Mouse (Mus musculus) cerebellum, adult 9-11 months (tissue): ENCODE results near the gene Gramd4.
"Not testable (repeated sequence)": the region's sequence is repeated elsewhere in the genome, so short reads cannot be mapped to it uniquely, and the experiment has no call there.

Experiments
- DNase-seq: peaks from one replicate; pipeline ENCODE4 v3.0.0; 2022

The Gramd4 gene

DNA sequence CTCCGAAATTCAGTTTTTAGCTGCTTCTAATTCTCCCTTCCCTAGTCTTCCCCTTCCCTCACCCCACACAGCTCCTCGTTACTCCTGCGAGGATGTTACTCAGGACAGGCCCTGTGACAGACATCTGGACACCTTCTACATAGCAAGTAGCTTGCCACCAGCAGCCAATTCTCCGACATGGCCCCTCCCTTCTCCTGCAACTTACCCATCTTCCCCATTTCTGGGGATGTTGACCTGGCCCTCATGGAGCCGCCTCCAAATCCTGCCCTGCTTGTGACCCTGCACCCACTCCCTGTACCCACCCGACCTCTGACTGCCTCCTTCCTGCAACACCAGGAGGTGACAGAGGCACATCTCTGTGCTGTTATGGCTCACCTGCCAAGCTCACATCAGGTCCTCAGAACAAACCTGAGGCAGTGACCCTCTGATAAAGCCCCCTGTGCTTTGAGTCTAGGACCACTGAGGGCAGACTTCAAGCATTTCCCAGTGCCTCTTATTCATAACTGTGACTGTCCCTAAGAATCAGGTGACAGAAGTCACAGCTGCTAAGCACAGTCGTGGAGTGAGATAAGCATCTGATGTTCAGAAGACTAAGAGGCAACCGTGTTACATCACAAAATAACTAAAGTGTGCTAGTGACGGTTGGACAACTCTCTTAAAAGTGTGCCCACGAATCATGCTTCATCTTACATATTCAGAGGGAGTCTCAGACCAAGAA, 110.5 kb downstream of the Gramd4 start:
- DNase-seq = no peak

DNA sequence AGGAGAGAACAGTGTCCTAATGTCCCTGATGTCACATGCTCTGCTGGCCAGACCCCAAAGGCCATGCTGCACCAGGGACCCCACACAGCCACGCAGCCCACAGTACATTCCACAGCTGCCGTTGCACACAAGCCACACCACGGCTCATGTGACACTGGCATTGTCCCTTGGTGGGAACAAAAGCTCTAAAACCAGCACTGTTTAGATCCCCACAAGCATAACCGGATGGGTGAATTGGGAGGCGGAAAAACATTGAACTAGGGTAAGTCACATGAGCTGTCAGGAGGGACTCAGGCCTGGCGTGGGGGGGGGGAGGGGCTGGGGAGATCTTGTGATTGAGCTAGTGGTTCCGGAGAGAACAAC, 111.0 kb downstream of the Gramd4 start:
- peak; percentile 57 for DNase-seq

DNA sequence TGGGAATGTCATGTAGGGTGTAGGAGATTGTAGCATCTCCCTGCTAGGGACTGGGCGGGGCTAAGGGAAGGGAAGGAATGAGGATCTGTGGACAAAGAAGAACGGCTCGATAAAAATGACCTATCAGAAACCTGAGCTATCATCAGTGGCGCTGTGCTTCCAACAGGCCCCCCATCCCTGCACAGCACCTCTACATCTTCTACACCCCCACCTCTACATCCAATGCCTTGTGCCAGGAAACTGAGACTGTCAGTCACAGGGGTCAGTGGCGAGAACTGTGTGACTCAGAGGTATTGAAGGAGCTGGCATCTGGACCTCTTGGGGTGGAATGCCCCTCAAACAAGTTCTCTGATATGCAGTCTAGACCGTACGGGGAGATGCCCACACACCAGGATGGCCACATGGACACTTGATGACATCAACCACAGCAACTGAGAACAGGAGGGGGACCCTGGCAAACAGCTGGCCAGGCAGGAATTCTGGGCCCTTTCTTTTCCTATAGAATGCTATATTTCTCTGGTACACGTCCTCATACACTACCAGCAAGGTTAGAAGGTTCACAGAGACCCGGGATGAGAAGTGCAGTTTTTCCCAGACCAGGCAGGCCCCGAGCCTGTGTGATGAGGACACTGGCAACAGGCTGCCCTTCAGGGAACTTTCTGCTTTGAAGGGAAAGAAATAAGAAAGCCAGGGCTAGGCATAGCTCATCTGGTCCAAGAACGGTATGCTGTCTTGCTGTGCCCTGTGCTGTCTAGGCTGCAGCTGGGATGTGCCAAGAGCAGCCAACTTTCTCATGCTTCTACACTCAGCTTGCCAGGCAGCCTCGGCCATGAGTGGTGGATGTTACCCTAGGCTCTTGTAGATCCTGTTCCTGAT, 111.7 kb downstream of the Gramd4 start:
- no peak for DNase-seq

DNA sequence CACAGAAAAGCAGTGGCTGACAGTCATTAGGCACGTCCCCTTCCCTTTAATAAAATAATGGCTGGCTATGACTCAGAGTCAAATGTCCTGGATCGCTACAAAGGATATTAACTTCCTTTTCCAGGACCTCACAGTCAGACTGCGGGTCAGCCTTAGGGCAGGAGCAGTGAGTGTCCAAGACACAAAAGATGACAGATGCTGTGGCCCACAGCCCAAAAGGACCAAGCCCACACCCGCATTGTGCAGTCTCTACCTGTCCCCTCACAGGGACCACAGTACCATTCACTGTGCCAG, 112.3 kb downstream of the Gramd4 start:
- peak; percentile 28 for DNase-seq

DNA sequence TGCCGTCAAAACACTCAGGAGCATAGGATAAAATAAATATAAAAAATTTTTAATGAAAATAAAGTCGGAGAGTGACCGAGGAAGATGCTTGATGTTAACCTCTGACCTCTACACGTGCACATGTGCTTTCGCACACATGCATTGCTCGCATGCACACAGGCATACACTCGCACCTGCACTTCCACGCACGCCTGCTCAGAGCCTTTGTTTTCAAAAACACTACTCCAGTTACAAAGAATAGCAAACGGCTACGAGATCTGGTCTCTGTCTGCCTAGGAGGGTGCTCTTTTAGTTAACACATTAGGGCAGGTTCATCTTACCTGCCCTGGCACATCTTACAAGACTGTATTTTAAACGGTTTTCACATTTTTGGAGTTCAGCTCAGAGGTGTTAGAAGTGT, 113.8 kb downstream of the Gramd4 start:
- no peak for DNase-seq

DNA sequence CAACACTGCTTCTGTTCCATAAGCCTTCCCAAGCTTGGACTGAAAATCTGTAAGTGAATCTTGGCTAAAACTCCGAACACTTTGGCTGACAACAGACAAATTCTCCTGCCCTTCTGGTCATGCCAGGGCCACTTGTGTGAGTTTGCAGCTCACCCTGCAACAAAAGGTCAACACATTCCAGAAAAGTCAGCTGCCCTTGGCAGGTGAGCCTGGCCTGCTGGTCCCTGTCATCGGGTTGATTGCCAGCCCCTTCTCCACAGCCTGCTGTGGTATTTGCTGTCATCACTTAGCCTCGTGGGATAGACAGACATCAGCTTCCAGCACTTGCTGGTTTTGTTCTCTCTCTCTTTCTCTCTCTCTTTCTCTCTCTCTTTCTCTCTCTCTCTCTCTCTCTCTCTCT, 114.6 kb downstream of the Gramd4 start:
- DNase-seq = peak; percentile 36

DNA sequence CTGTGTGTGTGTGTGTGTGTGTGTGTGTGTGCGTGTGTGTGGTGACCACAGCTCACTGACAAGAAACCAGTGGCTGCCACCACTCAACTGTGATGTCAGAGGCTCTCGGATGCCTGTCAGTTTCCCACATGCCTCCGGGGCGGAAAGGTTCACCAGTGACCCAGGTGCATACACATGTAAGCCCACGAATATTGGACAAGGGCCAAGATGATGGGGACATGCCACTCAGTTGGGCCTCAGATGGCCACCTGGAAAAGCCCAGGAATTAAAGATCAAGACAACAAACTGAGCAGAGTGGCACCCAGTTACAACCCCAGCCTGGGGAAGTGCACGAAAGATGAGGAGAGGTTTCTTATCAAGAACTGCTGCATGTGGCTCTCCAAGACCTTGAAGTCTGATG, 115.0 kb downstream of the Gramd4 start:
- DNase-seq = no peak

DNA sequence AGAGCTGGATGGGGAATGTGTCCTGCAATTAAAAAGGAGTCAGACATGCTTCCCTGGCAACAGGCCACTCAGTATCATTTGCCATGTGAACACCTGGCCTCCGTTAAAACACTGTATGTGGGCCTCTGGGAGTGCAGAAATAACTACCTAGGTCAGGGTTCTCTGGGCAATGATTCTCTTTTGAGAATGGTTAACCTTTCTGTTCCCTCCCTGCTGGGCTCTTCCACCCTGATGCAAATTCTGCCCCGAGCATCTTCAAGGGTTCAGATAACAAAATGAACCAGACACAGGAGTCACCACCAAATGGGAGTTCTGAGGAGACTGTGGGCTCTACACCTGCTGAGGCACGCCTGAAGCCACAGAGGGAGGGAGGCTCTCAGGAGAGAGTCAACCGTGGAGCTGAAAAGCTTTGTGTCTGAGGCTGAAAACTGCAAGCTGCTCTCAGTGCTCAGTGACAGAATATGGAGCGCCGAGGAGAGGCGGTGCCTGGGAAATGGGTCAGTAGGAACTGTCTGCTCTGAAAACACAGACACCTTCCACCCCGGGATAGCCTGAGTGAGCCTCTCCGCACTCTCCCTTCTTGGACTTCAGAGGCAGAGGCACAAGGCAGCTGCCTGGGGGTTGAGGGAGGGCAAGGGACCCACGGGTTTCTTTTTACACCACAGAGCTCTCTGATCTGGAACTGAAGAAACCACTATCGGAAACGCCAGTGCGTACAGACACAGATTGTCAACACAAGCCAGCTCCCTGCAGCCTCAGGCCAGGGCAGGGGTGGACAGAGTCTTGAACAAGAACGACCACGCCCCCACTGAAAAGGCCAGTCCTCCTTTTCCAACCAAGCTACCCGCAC, 115.9 kb downstream of the Gramd4 start:
- DNase-seq = peak; percentile 21

DNA sequence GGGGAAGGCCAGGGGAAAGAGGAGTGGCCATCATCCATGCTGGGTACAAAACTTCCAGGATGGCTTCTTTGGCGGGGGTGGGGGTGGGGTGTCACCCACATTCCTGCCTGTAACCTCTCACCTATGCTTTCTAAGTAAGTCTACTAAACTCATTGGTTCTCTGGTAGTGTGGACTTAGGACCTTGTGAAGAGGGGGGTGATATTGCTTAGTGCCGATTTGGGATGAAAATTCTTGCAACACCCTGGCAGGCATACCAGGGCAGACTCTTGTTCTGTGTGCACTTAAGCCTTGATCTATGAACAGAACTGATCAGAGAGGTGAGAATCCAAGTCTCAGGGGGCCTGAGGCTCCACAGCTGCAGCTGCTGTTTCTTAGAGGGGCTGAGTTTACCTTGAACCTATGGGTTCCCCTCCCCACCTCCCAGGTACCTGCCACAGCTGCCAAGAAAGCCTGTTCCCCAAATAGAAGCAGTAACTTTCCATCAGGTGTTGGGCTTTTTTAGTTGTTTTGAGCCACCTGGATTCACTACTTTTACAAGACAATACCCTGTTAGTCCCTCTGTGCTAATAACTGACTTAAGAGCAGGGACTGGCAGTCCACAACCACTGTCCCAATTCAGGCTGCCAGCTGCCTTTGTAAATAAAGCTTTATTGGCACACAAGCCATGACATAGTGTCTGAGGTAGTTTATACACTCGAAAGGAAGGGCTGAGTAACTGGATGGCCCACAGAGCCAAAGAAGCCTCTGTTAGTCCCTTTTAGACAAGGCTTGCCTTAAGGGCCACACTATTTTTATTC, 118.0 kb downstream of the Gramd4 start:
- peak; percentile 22 for DNase-seq

DNA sequence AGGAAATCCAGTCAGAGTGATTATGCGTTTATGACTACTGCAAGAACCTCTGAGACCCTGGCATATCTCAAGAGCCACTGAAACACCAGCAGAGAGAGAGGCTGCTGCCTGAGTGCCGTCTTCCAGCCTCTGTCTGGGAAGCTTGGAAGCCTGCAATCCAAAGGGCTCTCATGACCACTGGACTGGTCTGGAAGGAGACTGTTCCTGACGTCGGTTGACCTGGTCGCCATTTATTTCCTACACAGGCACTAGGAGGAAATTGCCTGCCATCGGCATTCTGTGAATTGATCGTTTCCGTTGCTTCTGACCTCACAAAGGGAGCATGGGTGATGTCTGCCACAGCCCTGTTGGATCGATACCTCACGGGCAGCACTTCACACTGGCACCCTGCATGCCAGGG, 118.7 kb downstream of the Gramd4 start:
- peak; percentile 29 for DNase-seq

DNA sequence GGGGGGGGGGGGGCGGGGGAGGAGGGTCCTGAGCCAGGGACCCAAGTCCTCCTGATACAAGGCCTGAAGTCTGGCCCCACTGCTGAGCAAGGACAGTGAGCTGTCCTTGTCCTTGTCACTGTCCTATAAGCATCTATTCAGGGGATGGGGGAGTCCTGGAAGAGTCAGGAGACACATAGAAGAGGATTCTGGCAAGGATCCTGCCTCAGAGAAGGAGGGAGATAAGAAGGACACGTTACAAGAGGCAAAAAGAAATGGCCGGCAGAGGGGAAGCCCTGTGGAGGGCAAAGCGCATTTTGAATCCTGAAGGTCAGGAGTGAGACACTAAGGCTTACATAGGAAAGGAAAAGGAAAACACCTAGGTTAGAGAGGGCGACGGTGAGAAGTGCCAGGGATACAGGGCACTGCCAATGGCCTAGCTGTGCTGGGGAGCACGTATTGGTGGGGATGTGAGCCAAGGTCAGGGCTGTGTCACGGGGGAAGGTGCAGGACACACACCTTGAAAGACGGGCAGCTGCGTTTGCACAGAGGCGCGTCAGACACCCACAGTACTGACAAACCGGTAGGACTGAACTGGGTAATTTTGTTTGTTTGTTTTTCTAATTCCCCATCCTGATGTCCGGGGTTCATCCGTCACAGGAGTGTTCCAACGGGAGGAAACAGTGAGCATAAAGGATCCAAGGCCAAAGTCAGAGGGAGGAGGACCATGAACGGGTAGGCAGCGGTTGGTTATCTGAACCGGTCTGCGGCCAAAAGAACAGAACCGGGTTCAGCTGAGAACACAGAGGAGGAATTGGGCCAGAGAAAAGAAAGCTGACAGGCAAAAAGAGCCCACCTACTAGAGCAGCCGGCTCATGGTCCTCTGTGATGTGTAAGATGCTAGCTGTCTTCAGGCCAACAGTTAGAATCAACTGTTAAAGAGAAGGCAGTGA, 119.5 kb downstream of the Gramd4 start:
- peak; percentile 53 for DNase-seq

DNA sequence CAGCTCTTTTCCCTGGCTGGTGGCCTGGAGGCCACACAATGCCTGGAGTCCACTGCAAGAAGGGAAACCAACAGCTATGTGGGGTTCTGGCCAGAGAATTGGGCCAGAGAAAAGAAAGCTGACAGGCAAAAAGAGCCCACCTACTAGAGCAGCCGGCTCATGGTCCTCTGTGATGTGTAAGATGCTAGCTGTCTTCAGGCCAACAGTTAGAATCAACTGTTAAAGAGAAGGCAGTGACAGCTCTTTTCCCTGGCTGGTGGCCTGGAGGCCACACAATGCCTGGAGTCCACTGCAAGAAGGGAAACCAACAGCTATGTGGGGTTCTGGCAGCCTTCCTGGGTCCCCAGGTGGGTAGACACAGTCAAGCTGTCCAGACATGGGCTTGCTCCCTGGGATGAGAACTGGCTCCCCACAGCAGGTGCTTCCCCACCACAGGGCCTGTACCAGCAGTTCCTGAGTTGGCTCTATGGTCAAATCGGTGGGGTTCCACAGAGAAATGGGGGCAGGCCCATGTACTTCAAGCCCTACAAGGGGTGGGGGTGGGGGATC, 120.3 kb downstream of the Gramd4 start:
- peak; percentile 89 for DNase-seq

DNA sequence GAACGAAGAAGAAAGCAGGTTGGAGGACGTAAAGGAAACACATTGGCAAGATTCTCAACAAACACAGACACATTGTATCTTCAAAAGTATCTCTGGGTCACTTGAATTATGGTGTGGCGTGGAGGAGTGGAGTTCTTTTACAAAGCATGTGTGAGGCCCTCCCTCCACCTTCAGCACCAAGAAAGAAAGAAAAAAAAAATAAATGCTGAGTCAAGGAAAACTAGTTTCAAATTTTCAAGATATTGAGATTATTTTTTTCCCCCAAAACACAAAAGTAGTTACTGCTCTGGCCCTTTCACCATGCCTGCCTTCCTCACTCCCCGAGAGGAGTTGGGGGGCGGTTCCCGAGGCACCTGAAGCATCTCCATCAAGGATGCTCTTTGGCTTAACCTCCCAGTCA, 121.1 kb downstream of the Gramd4 start:
- DNase-seq = peak; percentile 25

DNA sequence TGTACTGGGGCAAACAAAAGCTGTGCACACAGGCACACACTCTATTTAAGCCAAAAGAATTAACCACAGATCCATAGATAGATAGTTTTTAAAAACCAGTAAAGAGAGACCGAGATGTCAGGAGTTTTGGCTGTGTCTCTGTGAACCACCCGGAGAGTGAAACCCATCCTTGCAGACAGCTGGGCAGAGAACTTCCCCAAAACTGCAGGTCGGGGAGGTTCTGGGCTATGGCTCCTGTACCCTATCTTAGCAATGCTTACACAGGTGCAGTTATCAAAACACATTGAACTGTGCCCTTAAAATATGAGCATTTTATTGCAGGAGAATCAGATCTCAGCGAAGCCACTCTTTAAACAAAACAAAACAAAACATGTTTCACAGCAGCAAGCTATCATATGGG, 122.9 kb downstream of the Gramd4 start:
- DNase-seq = no peak

DNA sequence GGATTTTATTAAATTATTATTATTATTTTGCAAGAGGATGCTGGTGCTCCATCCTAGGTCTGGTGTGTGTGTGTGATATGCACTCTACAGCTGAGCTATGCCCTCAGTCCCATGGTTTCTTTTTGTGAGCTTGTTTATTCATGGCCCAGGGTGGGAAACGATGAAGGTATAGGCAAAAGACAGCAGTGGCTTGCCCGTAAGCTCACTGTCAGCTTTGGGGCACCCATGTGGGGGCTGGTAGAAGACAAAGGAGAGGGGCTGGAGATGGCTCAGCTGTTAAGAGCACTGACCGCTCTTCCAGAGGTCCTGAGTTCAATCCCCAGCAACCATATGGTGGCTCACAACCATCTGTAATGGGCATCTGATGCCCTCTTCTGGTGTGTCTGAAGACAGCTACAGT, 123.8 kb downstream of the Gramd4 start:
- DNase-seq = not testable (repeated sequence)

DNA sequence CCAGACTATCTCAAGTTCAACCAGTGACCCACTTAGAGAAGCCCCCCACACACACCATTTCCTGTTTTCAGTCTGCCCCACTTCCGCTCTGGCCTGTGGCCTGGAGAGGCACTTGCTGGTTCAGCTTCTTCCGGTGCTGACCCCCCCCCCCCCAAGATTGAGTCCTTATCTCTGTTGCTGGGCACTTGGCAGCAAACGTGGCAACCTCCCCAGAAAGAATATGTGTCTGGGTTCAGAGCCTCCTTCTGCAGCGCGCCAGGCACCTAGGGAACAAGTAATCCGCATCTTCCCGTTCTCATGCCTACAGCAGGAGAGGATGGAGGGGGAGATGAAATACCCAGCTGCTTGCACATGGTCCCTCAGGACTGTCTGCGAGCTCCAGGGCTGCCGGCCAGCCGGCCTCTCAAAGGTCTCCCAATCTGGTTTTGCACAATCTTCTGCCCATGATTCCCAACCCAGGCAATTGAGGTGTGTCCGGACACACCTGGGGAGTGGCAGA, 124.5 kb downstream of the Gramd4 start:
- peak; percentile 56 for DNase-seq

DNA sequence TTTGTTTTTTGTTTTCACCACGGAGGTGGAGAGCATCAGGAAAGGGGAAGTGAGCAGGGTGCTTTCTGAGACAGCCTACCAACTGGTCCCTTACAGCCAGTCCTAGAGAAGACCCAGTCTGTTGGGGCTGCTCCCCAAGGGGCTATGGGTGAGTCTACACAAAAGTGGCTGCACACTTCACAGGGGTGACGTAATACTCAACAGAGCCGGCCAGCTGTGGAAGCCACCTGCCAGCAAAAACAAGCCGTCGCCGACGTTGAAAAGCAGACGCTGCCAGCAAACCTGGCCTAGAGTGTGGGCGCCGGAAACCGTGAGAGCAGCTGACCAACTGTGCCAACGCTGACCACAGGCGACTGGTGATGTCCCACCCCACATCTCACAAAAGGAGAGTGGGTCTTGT, 125.2 kb downstream of the Gramd4 start:
- peak; percentile 67 for DNase-seq

DNA sequence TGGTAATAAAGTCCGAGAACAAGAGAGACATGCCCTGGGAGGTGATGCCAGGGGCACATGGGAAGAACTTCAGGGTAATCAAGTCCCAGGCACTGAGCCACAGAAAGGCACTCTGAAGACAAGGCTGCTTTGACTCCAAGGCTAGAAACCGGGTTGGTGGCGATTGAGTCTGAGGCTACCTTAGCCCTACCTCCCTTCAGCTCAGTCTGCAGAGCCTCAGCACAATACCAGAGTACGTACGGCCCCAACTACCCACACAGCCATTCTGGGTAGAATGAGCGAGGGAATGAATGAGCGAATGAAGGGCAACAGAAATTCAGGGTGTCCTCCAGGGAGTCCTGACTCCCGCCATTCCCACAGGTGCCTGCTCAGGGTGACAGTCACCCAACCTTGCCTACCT, 126.0 kb downstream of the Gramd4 start:
- DNase-seq = peak; percentile 38

DNA sequence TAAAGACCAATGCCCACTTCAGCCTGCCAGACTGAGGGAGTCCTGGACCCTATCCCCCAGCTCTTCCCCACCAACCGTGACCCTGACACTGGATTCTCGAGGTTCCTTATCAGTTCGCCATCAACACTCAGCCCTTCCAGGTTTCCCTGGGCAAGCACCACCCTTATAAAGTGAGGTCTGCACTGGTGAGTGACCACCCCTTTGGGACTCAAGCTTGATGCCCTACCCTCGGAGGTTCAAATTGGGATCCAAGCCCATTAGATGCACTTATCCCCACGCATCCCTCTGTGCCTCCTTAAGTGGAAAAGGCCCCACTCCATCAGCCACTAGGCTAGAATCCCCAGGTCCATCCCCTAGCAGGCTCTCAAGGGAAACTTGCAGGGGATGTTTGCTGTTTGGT, 126.6 kb downstream of the Gramd4 start:
- peak; percentile 52 for DNase-seq

DNA sequence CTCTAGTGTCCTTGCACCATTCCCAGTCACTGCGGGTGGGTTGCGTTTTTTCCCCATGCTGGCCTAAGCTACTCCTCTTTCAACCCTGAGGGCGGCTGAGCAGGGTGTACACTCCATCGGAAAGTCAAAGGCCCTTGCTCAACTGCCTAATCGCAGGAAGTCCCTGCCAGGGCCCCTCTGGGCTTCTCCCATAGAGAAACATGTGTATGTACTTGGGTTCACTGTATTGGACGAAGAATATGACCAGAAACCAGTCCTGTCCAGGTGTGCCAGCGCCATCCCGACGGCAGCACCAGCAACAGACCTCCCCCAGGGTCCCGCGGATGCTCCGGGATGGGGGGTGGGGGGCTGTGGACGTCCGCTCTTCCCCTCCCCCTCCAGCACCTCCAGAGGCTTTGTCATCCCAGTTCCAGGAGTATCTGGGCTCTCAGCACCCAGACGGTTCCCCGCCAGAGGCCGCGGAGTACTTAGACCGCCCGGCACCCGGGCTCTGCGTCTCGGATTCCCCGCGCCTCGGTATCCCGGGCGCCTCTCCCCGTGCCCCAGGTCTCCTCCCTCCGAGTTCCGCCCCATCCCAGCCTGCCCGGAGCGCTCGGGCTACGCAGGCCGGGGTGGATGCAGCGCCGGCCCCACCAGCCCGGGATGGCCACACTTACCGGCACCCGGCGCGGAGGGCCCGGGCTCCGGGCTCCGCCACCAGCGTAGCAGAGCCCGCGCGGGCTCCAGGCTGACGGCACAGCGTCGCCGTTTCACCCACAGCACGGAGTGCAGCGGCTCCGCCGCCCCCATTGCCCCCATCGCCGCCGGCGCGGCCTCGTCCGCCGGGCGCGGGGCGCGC, 127.6 kb downstream of the Gramd4 start:
- peak; percentile 76 for DNase-seq
